Mouse (Mus musculus) ES-Bruce4 (cell line): ENCODE data around the gene Kifc3.

Source experiments
- CTCF ChIP-seq: IDR thresholded peaks from one replicate; pipeline ENCODE4 v1.8.1; 2011; ENCODE audit warnings: low read depth, low read length
- POLR2A ChIP-seq: IDR thresholded peaks from one replicate; pipeline ENCODE4 v1.8.1; 2011; ENCODE audit warnings: low read length; ENCODE audit not compliant: insufficient read depth

- TF ChIP-seq POLR2A (no peak), CTCF (peak; percentile 1)
Observed at GRCm38 (mm10) chr8:95175808-95176207, 26.8 kb downstream of the Kifc3 start.
